Mouse (Mus musculus) gastrocnemius, postnatal 14 days (tissue): Measurements from ENCODE around the gene Cnp. TPM values are rescaled to one million over a fixed set of nuclear protein-coding genes. Genes with fewer than 3 reads are reported as not detected.

Experiments used
- DNase-seq: peaks from one replicate; pipeline ENCODE4 v3.0.0; 2021; ENCODE audit warnings: mixed read lengths
- intact Hi-C: fragments of 180-260 bp; cut with DNase I; formaldehyde crosslinking; loops from one replicate; pipeline ENCODE4 v1.15.1; 2025; ENCODE audit warnings: low total_unique reads
- total RNA-seq, 2 experiments: library from RNA; stranded (reverse); gene quantifications; 2 replicates each; pipeline ENCODE4 v1.2.3; 2021

Cnp gene
- total RNA-seq, 2 experiments from 2014 or later, result 10.7 to 32.2 TPM

DNA sequence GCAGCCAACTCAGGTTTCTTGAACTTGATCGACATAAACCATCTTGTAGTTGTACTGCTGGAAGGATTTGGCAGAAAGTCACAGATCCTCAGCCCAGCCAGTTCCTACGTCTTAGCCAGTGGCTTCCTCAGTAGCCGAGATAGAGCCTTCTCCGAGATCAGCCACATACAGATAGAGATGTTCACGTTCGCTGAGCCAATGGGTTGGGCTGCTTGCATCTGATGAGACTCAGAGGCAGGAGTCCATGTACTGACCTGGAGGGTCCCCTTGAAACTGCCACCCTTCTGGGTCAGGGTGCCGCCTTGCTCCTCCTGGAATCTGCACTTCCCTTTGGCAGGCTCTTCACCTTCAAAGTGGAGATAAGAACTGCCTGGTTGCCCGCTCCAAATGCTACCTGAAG, 25.2 kb upstream of the Cnp start:
- DNase-seq, result no peak

DNA sequence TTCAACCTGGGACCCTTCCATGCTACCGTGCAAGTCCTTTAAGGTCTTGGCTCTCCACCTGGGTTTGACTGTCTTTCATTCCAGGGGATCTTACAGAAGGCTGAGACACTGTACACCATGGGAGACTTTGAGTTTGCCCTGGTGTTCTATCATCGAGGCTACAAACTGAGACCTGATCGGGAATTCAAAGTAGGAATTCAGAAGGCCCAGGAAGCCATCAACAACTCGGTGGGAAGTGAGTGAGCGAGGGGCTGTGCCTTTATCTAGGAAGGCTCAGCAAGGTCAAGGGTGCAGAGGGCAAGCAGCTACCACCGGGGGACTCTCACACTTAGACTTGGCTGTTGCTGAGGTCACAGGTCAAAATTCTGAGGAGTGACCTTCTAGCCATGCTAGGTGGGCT, 24.6 kb upstream of the Cnp start:
- intact Hi-C loops, result loop anchor here (5.0 to 10.0 kb wide), 2 partner anchors 33 to 125 kb away; no protein-coding TSS in a partner anchor
- DNase-seq, result no peak

More for the DNA sequence above, 25.2 kb upstream of the Cnp start:
- intact Hi-C loops, result no loop called here

DNA sequence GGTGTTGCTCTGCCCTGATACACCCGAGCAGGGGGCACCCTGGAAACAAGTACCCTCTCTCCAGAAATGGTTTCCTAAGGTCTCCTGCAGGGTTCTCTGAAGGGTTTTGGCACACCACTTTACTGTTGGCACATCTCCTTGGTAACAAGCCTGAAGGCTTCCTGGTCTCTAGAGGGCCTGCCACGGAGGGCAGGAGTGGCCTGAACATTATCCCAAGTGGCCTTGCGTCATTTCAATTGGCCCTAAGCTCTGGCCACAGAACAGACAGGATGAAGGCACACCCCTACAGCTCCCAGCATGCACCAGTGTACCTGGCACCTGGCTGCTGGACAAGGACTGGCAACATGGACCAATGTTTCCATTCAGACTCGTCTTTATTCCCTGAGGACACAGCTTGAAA, 21.9 kb upstream of the Cnp start:
- intact Hi-C loops, result loop anchor here (5.0 to 10.0 kb wide), 2 partner anchors 36 to 128 kb away; no protein-coding TSS in a partner anchor
- no peak for DNase-seq

DNA sequence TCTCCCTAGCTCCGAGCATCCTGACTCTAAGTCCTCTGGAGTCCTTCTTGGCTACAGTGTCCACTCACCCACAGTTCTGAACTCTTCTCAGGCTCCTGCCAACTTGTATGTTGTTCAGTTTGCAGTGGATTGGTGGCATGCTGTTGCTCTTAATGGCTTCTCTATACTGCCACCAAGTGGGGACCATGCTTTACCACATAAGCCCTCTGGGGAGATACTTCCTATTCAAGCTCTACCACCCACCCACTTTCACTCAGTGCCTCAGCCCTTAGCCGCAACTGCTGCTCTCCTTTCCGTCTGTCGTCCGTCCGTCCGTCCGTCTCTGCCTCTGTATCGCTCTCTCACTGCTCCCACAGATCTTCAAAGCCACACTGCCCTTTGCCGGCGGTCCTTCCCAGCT, 19.1 kb upstream of the Cnp start:
- peak; percentile 41 for DNase-seq
- intact Hi-C loops, result loop anchor here (5.0 to 10.0 kb wide), 2 partner anchors 68 to 131 kb away; no protein-coding TSS in a partner anchor

DNA sequence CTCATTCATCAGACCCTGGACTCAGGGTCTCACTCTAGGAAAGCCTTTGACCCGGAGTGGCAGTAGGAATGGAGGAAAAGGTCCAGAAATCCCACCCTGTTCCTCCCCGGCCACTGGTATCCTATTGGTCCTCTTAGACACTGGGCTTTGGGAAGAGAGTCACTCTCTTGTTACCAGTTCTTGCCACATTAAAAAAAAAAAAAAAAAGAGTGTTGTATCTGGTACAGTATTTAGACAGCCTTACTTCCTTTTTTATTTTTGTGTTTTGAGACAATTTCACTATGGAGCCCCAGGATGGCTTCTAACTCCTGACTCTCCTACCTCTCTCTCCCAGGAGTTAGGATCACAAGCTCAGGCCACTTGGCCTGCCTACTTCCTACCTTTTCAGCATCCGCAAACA, 17.1 kb upstream of the Cnp start:
- intact Hi-C loops, result loop anchor here (5.0 to 10.0 kb wide), 2 partner anchors 70 to 133 kb away; no protein-coding TSS in a partner anchor
- DNase-seq, result no peak

DNA sequence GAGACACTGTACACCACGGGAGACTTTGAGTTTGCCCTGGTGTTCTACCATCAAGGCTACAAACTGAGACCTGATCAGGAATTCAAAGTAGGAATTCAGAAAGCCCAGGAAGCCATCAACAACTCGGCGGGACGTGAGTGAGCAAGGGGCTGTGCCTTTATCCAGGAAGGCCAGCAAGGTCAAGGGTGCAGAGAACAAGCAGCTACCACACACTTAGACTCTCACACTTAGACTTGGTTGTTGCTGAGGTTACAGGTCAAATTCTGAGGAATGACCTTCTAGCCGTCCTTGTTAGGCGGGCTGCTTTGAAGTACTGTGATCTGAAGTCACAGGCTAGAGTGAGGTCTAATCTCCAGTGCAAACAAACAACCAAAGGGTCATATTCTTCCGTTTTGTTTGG, 15.2 kb upstream of the Cnp start:
- no peak for DNase-seq
- intact Hi-C loops, result loop anchor here (5.0 to 10.0 kb wide), 2 partner anchors 72 to 135 kb away; no protein-coding TSS in a partner anchor

DNA sequence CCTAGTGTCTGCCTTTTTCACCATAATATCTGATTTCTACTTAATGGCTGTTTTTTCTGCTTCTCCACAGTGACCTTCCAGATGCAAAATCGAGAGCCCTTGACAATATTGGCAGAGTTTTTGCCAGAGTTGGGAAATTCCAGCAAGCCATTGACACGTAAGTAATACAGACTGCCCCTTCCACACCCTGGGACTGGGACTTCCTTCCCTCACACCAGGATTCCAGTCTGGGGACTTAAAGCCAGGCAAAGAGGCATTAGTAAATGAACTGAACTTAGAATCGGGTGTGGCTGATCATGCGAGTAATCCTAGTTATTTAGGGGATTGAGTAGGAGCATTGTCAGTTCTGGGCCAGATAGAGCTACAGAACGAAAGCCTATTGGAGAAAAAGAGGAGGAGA, 13.0 kb upstream of the Cnp start:
- no peak for DNase-seq
- intact Hi-C loops, result no loop called here

DNA sequence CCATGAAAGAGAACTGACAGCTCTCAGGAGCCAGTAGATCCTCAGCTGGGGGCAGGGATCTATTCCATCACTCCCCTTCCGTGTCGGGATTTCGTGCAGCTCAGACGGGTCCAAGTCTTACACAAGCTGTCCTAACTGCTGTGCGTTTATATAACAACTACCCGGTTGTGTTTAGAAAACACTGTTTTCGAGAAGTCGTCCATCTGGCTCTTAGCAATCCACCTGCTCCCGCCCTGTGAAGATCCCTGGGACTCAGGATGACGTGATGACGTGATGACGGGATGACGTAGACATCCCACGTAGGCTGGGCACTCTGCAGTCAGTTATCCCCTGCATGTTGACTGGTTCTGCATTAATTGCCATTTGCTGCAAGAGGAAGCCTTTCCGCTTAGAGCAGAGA, 10.4 kb upstream of the Cnp start:
- intact Hi-C loops, result no loop called here
- DNase-seq, result no peak

DNA sequence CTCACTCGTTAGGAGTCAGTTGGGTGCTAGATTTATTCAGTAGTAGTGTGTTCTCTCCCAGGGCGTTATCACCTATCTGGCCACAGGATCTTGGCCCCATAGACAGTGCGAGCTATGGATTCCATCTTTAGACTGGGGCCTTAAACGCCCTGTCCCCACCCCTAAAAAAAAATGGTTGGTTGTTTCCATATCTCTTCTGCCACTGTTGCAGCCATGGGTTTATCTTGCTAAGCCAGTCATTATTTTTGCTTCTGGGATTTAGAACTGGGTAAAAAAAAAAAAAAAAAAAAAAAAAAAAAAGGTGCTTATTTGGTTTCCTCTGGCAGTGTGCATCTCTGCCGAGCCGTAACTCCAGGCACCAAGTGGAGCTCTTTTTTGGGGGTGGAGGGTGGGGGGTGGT, 10.0 kb upstream of the Cnp start:
- intact Hi-C loops, result no loop called here
- DNase-seq, result no peak

DNA sequence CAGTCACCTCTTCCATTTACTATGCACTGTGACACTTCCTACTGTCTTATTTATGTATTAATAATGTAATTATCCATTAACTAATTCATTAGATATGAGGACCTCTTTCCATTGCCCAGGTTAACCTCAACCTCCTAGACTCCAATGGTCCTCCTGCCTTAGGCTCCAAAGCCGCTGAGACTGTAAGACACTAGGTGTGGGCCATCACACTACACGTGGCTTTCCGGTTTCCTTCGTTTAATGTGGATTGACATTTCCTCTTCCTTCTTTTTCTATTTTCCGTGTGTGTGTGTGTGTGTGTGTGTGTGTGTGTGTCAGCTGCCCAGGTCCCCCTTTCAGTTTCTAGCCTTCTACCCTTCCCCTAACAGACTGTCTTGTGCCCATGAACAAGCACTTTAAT, 7.5 kb upstream of the Cnp start:
- intact Hi-C loops, result no loop called here
- DNase-seq, result no peak

DNA sequence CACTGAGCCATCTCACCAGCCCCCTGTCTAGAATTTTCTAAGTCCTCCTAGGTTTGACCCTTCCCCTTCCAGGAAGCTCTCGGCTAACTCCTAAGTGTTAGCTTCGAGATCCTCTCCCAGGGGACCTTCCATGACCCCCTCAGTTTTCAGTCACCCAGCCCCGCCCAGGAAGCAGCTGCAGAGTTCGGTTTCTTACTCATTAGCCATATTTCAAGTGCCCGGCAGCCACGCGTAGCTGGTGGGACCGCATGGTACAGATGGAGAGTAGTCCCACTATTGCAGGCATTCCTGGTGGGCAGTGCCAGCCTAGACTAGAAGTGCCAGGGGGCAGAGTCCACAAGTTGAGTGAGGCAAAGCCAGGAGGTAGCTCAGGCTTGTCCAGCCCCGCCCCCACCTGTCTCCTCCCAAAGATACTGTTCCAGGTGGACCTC, 6.9 kb upstream of the Cnp start:
- no peak for DNase-seq
- intact Hi-C loops, result no loop called here

DNA sequence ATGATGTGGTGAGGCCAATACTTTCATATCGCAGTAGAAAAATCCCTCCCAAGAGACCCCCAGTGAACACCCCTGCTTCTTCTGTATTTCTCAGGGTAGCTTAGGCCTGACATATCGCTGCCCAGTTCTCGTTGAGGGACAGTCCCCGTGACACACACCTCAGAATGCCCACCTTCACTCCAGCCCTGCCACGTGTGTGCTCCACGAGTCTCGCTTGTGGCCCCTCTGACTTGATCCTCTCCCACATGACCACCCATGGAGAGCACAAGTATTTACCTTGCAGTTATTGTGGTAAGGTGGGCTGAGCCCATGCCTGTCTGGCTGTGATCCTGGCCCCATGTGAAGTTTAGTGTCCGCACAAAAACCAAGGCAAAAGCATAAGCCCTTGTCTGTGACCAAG, 6.0 kb upstream of the Cnp start:
- no peak for DNase-seq
- intact Hi-C loops, result no loop called here

DNA sequence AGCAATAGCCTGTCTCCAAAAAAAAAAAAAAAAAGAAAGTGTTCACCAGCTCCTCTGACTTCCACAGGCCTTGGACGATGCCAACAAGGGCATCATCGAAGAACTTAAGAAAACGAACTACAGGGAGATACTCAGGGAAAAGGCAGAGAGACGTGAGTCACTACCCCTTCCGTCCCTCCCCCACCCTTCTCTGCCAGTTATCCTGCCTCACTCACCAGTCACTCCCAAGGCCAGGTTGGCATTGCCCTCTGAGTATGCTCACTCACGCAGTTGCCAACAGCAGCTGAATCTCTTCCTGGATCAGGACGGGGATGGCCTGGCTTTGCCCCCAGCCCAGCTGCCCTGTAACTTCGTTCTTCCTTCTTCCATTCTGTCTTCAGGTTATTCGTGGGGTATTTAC, 4.9 kb upstream of the Cnp start:
- intact Hi-C loops, result loop anchor here (5.0 kb wide), 2 partner anchors 58 to 133 kb away; partner anchors contain the start of gene Dhx58
- DNase-seq, result no peak

DNA sequence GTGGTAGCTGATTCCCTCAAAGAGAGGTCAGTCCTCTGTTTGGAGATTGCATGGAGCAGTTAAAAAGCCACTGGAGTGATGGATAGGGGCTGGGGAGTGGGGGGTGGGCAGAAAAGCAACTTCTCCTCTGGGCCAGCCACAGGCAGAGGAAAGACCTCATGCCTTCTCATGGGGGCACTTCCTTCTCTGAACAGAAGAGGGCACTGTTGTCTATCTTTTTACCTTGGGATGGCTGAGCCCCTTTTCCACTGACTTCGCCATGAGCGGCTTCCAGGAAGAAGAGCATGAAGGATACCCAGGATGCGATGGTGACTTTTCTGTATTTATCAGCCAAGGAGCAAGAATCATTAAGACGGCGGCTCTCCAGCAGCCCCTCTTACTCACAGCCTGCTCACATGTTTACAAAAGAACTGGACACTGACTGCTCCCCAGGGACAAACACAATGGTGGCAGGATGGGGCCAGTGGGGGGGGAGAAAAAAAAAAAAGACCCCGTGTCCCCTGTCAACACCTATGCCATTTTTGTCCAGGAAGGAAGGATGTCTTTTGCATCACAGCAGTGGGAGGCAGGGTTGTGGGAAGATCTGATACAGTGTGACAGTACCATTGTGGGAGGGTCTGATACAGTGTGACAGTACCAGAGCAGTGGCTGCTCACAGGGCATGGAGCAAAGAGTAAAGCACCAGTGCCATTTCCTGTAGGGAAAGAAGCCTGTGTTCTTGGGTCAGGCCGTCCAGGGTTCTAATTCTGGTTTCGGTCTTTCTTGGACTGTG, 4.1 kb upstream of the Cnp start:
- intact Hi-C loops, result loop anchor here (5.0 kb wide), 2 partner anchors 57 to 132 kb away; partner anchors contain the start of gene Dhx58
- peak; percentile 64 for DNase-seq

DNA sequence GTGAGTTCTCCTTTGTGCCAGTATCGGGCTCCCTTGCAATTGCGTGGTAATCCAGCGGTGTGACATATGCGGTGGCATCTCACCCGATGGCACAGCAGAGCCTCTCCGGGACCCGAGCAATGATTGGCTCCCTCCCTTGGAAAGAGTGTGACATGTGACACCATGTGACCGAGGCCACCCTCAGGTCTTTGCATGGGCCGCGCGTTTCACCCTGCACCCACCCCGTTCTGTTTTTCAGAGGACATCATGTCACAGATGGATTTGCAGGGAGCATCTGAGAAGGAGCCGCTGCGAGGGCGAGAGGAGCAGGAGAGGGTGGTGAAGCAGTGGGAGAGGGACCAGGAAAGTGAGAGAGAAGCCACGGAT, 3.5 kb upstream of the Cnp start:
- intact Hi-C loops, result loop anchor here (5.0 kb wide), 2 partner anchors 56 to 131 kb away; partner anchors contain the start of gene Dhx58
- DNase-seq, result no peak

DNA sequence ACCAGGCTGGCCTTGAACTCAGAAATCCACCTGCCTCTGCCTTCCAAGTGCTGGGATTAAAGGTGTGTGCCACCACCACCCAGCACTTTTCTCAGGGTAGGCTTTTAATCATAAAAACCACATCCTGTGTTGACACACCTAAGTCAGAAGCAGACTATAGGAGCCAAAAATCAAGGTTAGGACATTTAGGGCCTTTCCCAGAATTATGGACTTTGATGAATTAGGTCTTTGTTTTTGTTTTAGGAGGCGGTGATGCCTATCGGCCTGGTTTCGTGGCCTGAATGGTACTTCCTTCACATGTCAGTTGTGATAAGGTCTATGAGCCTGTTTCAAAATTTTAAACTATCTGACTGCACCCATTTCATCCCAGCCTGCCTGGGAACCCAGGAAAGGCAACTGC, 516 bp upstream of the Cnp start:
- no peak for DNase-seq
- intact Hi-C loops, result loop anchor here (5.0 kb wide), 2 partner anchors 53 to 128 kb away; partner anchors contain the start of gene Dhx58

DNA sequence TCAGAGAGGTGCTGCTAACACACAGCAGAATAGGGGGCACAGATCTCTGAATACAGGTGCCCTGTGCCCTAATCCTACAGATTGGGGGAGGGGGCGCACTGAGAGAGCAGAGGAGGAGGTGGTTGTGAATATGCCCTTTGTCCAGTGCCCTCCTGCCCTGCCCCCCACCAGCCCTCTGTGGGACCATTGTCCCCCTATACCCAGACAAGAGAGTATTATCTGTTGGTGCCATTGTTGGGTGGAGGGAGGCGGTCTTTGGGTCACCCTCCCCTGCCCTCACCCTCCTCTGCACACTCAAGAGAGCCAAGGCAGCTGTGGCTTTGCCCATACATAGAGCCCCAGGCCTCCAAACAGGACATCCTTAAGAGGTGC, 766 bp downstream of the Cnp start:
- no peak for DNase-seq
- intact Hi-C loops, result no loop called here

DNA sequence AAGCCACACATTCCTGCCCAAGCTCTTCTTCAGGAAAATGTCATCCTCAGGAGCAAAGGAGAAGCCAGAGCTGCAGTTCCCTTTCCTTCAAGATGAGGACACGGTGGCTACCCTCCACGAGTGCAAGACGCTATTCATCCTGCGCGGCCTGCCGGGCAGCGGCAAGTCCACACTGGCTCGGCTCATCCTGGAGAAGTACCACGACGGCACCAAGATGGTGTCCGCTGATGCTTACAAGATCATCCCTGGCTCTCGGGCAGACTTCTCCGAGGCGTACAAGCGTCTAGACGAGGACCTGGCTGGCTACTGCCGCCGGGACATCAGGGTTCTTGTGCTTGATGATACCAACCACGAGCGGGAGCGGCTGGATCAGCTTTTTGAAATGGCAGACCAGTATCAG, 1.6 kb downstream of the Cnp start:
- intact Hi-C loops, result no loop called here
- DNase-seq, result no peak

DNA sequence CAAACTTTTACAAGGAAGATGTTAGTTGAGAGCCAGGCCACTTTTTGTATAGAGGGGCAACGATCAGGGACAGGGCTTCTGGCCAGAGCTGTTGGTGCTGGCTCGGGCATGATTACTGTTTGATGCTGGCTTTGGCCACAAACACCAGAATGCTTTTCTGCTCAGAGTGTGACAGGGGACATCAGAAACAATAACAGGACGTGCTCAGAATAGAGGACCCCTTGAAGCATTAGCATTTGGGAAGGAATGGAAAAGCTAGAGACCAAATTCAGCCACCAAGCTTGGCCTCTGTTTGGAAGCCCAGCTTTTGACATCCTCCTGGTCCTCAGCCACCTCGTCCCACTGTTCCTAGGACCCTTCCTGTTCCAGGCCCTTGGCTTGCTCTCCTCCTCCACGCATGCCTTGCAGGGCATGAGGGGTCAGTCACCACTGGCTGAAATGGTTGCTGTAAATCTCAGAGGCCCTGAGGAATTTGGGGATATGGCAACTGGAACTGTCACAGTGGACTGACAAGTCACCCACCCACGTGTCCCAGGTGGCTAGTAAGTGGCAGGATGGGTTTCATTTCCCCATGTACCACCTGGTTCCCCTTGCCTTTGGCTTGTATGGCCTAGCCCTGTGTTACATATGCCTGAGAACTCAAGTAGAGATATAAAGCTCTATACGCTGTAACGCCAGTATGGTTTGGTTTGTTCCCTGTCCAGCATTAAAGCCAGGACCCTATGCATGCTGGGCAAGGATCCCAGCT, 3.3 kb downstream of the Cnp start:
- DNase-seq, result no peak
- intact Hi-C loops, result no loop called here

DNA sequence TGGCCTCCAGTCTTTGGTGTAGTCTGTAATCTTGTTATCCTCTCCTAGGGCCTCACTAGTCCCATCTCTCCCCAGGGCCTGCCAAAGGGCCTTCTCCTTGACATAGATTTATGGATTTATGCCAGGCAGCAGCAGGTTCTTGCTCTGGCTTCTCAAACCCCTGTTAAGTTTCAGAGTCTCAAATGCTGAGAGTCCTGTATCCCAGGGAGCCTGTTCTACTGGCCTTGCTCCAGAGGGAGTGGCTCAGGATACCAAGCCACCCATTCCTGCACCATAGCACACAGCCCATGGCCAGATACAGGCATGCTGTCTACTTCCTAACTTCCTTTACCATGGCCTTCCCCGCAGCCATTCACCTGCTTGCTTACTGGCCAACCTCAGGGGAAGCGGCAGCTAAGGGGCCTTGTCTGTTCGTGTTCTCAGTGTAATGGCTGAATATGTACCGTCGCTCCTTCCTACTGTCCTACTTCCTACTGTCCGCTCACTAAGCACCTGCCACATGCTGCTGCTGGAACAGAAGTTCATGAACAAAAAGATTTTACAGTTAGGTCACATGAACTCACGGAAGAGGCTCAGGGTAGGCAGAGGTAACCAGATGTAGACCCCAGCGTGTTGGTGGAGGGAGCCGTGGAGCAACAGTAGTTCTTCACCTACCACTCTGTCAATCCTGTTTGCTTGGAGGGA, 4.6 kb downstream of the Cnp start:
- intact Hi-C loops, result no loop called here

More for the DNA sequence above, 4.6 kb downstream of the Cnp start:
- DNase-seq, result no peak
